Mouse (Mus musculus): Measurements from ENCODE around the gene Zbtb48. TPM values are rescaled to one million over a fixed set of nuclear protein-coding genes. Genes with fewer than 3 reads are reported as not detected.

Gene Zbtb48
- polyA plus RNA-seq, 1 experiment from 2014 or later = 13.7 TPM

DNA sequence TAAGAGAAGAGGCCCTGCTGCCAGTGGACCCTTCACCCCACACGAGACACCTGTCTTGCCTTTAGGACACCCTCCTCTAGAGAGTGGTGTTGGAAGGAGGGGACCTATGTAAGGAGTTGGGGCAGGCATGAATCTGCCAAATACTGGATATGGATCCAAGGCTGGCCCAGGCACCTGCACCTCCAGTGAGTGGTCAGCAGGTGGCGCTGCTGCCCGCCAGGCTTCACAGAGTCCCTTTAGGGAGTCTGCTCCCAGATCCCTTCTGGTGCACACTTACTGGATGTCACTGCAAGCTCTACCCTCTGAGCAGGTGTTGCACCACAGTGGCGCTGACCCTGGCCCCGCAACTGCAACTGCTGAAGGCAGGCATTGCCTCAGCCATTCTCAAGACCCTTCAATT is 46.1 kb downstream of the Zbtb48 start:
- ATAC-seq (peak; percentile 67), DNase-seq (ENCODE audit: low spot score) (peak; percentile 84)
- Histone ChIP-seq H3K9me3 (ENCODE audit: low read length) (no peaks in the 10 kb centered on the region), H3K4me1 (ENCODE audit: insufficient read depth, low read depth, low read length) (no peaks in the 10 kb centered on the region), H3K4me3 (ENCODE audit: low read depth, low read length) (no peak overlapping the region), H3K36me3 (ENCODE audit: insufficient read depth, low read length) (no peaks in the 10 kb centered on the region), H3K27me3 (replicated peaks; ENCODE audit: insufficient read depth, low read length) (no peaks in the 10 kb centered on the region), H3K9ac (replicated peaks; ENCODE audit: low read depth) (no peak overlapping the region), H3K27ac (ENCODE audit: low read length) (no peak overlapping the region), H3K4me2 (replicated peaks; ENCODE audit: low read depth, low read length) (no peak overlapping the region)
- TF ChIP-seq EP300 (IDR thresholded peaks at IDR 0.05) (no peak), CTCF (IDR thresholded peaks at IDR 0.05) (peak; percentile 100)
- 3% methylated on average over 5 of the region's 5 CpGs for WGBS

DNA sequence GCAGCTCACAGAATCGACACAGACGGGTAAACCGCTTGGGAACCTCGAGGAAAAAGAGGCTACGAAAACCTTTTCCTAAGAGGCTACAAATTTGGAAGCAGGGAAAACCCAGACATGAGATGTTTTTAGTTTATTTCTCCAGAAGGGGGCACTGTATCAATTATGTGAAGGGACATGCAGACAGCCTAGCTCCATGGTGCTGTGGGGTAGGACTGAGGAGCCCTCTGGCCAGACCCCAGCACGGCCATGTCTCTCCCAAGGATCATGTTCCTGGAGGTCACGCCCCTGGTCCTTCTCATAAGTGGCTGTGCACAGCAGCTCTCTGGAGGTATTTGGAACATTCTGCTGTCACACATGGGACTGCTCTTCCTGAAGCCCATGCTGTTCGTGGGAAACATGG is 46.8 kb downstream of the Zbtb48 start:
- TF ChIP-seq CTCF (IDR thresholded peaks at IDR 0.05) (peak; percentile 42), EP300 (IDR thresholded peaks at IDR 0.05) (no peak)
- H3K27ac ChIP-seq (ENCODE audit: low read length) = no peak overlapping the region

DNA sequence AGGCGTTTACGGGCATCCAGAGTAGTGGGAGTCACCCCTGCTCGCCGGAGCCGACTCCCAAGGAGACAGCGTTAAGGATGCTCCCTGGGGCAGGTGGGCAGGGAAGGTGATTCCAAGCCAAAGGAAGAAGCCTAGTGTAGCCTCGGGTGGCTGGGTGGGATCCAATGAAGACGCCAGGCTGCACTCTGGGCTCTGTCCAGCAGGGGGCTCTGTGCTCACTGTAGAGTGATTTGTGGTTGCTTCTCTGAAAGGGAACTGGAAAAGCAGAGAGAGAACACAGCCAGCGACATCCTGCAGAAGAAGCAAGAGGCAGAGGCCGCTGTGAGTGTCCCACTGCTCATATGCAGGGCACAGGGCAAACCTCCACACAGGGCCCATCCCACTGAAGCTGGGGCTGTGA is 49.7 kb downstream of the Zbtb48 start:
- no peak for ATAC-seq
- peak; percentile 78 for DNase-seq (ENCODE audit: low spot score)
- Histone ChIP-seq H3K4me1 (ENCODE audit: insufficient read depth, low read depth, low read length) (no peaks in the 10 kb centered on the region), H3K9ac (replicated peaks; ENCODE audit: low read depth) (no peak overlapping the region), H3K9me3 (ENCODE audit: low read length) (no peaks in the 10 kb centered on the region), H3K27ac (ENCODE audit: low read length) (no peak overlapping the region), H3K36me3 (ENCODE audit: insufficient read depth, low read length) (no peaks in the 10 kb centered on the region), H3K4me3 (ENCODE audit: low read depth, low read length) (no peak overlapping the region), H3K27me3 (replicated peaks; ENCODE audit: insufficient read depth, low read length) (no peaks in the 10 kb centered on the region), H3K4me2 (replicated peaks; ENCODE audit: low read depth, low read length) (no peak overlapping the region)
- peak; percentile 92 for TF ChIP-seq CTCF (IDR thresholded peaks at IDR 0.05)
- no peak for TF ChIP-seq EP300 (IDR thresholded peaks at IDR 0.05)
- WGBS = 33% methylated on average over 10 of the region's 10 CpGs

More for the DNA sequence above, 46.8 kb downstream of the Zbtb48 start:
- no peaks in the 10 kb centered on the region for H3K4me1 ChIP-seq (ENCODE audit: insufficient read depth, low read depth, low read length)
- no peaks in the 10 kb centered on the region for H3K9me3 ChIP-seq (ENCODE audit: low read length)
- H3K36me3 ChIP-seq (ENCODE audit: insufficient read depth, low read length) = no peaks in the 10 kb centered on the region
- no peak overlapping the region for H3K9ac ChIP-seq (replicated peaks; ENCODE audit: low read depth)
- WGBS = 68% methylated on average over 8 of the region's 8 CpGs
- H3K4me3 ChIP-seq (ENCODE audit: low read depth, low read length) = no peak overlapping the region
- DNase-seq (ENCODE audit: low spot score) (no peak), ATAC-seq (no peak)
- H3K27me3 ChIP-seq (replicated peaks; ENCODE audit: insufficient read depth, low read length) = no peaks in the 10 kb centered on the region
- H3K4me2 ChIP-seq (replicated peaks; ENCODE audit: low read depth, low read length) = no peak overlapping the region

DNA sequence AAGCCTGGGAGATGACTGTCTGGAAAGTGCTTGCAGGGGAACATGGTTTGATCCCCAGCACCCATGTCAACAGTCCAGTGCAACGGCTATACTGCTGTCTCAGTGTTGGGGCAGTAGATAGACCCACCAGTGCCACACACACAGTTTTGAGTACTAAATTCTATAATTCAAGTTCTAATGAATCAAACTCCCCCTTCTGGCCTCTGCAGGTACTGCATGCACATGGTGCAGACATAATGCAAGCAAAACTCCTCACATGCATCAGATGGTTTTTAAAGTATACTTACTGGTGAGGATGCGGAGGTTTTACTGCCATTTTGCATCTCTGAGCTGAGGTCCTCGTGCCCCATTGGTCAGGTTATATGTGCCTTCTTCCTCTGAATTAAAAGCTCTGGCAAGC is 52.0 kb downstream of the Zbtb48 start:
- no peak overlapping the region for H3K9ac ChIP-seq (replicated peaks; ENCODE audit: low read depth)
- DNase-seq (ENCODE audit: low spot score) (no peak), ATAC-seq (no peak)
- H3K9me3 ChIP-seq (ENCODE audit: low read length) = no peaks in the 10 kb centered on the region
- TF ChIP-seq CTCF (IDR thresholded peaks at IDR 0.05) (peak; percentile 65), EP300 (IDR thresholded peaks at IDR 0.05) (no peak)
- no peak overlapping the region for H3K4me3 ChIP-seq (ENCODE audit: low read depth, low read length)
- H3K27me3 ChIP-seq (replicated peaks; ENCODE audit: insufficient read depth, low read length) = no peaks in the 10 kb centered on the region
- no peaks in the 10 kb centered on the region for H3K4me1 ChIP-seq (ENCODE audit: insufficient read depth, low read depth, low read length)
- 92% methylated on average over 3 of the region's 3 CpGs for WGBS
- no peaks in the 10 kb centered on the region for H3K36me3 ChIP-seq (ENCODE audit: insufficient read depth, low read length)
- H3K4me2 ChIP-seq (replicated peaks; ENCODE audit: low read depth, low read length) = no peak overlapping the region
- no peak overlapping the region for H3K27ac ChIP-seq (ENCODE audit: low read length)

- H3K27me3 ChIP-seq (replicated peaks; ENCODE audit: insufficient read depth, low read length) = no peaks in the 10 kb centered on the region
- TF ChIP-seq EP300 (IDR thresholded peaks at IDR 0.05) (no peak), CTCF (IDR thresholded peaks at IDR 0.05) (peak; percentile 72)
- no peak overlapping the region for H3K27ac ChIP-seq (ENCODE audit: low read length)
- peaks cover 12% of the 10 kb centered on the region for H3K36me3 ChIP-seq (ENCODE audit: insufficient read depth, low read length)
- ATAC-seq (no peak), DNase-seq (ENCODE audit: low spot score) (peak; percentile 44)
- 63% methylated on average over 10 of the region's 10 CpGs for WGBS
- no peak overlapping the region for H3K4me3 ChIP-seq (ENCODE audit: low read depth, low read length)
- H3K4me2 ChIP-seq (replicated peaks; ENCODE audit: low read depth, low read length) = no peak overlapping the region
- H3K9ac ChIP-seq (replicated peaks; ENCODE audit: low read depth) = no peak overlapping the region
- H3K4me1 ChIP-seq (ENCODE audit: insufficient read depth, low read depth, low read length) = no peaks in the 10 kb centered on the region
- H3K9me3 ChIP-seq (ENCODE audit: low read length) = no peaks in the 10 kb centered on the region
These were observed 55.1 kb downstream of the Zbtb48 start for GRCm38 (mm10) chr4:151972221-151972967.

Other genes with a start within 250 kb of the Zbtb48 start
- 79.1 and 86.4 TPM in 2 replicates for gene Camta1, start 165.8 kb downstream of the Zbtb48 start, polyA plus RNA-seq (2015; fragmentation: Nextera tagmentation; extraction: Ambion mirVana)
- 23.0 and 24.9 TPM in 2 replicates for gene Dnajc11, start 94.0 kb downstream of the Zbtb48 start, polyA plus RNA-seq (2015; fragmentation: Nextera tagmentation; extraction: Ambion mirVana)
- 31.0 and 33.3 TPM in 2 replicates for gene Thap3, start 38.7 kb downstream of the Zbtb48 start, polyA plus RNA-seq (2015; fragmentation: Nextera tagmentation; extraction: Ambion mirVana)
- 18.0 TPM in 2 replicates for gene Phf13, start 31.4 kb downstream of the Zbtb48 start, polyA plus RNA-seq (2015; fragmentation: Nextera tagmentation; extraction: Ambion mirVana)
- gene Klhl21, start 18.9 kb downstream of the Zbtb48 start, polyA plus RNA-seq (2015; fragmentation: Nextera tagmentation; extraction: Ambion mirVana) = 13.4 and 13.7 TPM in 2 replicates
- 0.21 and 0.35 TPM in 2 replicates for gene Tas1r1, start 10.9 kb upstream of the Zbtb48 start, polyA plus RNA-seq (2015; fragmentation: Nextera tagmentation; extraction: Ambion mirVana)
- gene Nol9, start 11.7 kb upstream of the Zbtb48 start, polyA plus RNA-seq (2015; fragmentation: Nextera tagmentation; extraction: Ambion mirVana) = 10.0 and 11.3 TPM in 2 replicates
- gene Plekhg5, start 44.8 kb upstream of the Zbtb48 start, polyA plus RNA-seq (2015; fragmentation: Nextera tagmentation; extraction: Ambion mirVana) = 17.4 and 18.8 TPM in 2 replicates
- gene Tnfrsf25, start 88.3 kb upstream of the Zbtb48 start, polyA plus RNA-seq (2015; fragmentation: Nextera tagmentation; extraction: Ambion mirVana) = 1.2 and 1.4 TPM in 2 replicates
- gene Espn, start 124.7 kb upstream of the Zbtb48 start, polyA plus RNA-seq (2015; fragmentation: Nextera tagmentation; extraction: Ambion mirVana) = 2.0 and 3.1 TPM in 2 replicates
- 0.26 and 0.33 TPM in 2 replicates for gene Hes2, start 131.2 kb upstream of the Zbtb48 start, polyA plus RNA-seq (2015; fragmentation: Nextera tagmentation; extraction: Ambion mirVana)
- 59.2 and 63.4 TPM in 2 replicates for gene Acot7, start 150.5 kb upstream of the Zbtb48 start, polyA plus RNA-seq (2015; fragmentation: Nextera tagmentation; extraction: Ambion mirVana)
- gene Gpr153, start 246.6 kb upstream of the Zbtb48 start, polyA plus RNA-seq (2015; fragmentation: Nextera tagmentation; extraction: Ambion mirVana) = 11.1 and 12.3 TPM in 2 replicates

Data from lung, postnatal 0 days (tissue).